Mouse (Mus musculus) lung, postnatal 0 days (tissue): ENCODE data around the gene Arhgef28. TPM values are rescaled to one million over a fixed set of nuclear protein-coding genes. Genes with fewer than 3 reads are reported as not detected.
A peak's percentile ranks its signal among the peaks of the same experiment; 100 is the strongest.

ENCODE experiments used
- ATAC-seq: fragments of 200-750 bp; cut with Nextera tagmentation; 2 replicates; pipeline ENCODE4 v1.8.0; 2017; ENCODE audit warnings: moderate library complexity
- DNase-seq: peaks from one replicate; pipeline ENCODE4 v3.0.0-alpha.2; 2016; ENCODE audit warnings: low spot score
- H3K27ac ChIP-seq: fragments of 300-500 bp; sonication (generic); 2 replicates; pipeline ENCODE4 v1.5.1; 2014; ENCODE audit warnings: antibody characterized with exemption, mild to moderate bottlenecking, low read length, mixed read lengths
- H3K27me3 ChIP-seq: fragments of 300-500 bp; sonication (generic); replicated peaks from 2 replicates; pipeline ENCODE4 v1.6.1; 2014; ENCODE audit warnings: low read length, mixed read lengths; ENCODE audit not compliant: insufficient read depth
- H3K36me3 ChIP-seq: fragments of 300-500 bp; sonication (generic); 2 replicates; pipeline ENCODE4 v1.6.1; 2014; ENCODE audit warnings: low read length, mixed read lengths; ENCODE audit not compliant: insufficient read depth
- H3K4me1 ChIP-seq: fragments of 300-500 bp; sonication (generic); 2 replicates; pipeline ENCODE4 v1.6.1; 2014; ENCODE audit warnings: antibody characterized with exemption, low read depth, low read length, mixed read lengths; ENCODE audit not compliant: insufficient read depth
- H3K4me2 ChIP-seq: fragments of 300-500 bp; sonication (generic); replicated peaks from 2 replicates; pipeline ENCODE4 v1.6.1; 2014; ENCODE audit warnings: low read depth, mild to moderate bottlenecking, low read length, moderate library complexity, mixed read lengths
- H3K4me3 ChIP-seq: fragments of 300-500 bp; sonication (generic); 2 replicates; pipeline ENCODE4 v1.5.1; 2014; ENCODE audit warnings: low read depth, low read length
- H3K9ac ChIP-seq: fragments of 300-500 bp; sonication (generic); replicated peaks from 2 replicates; pipeline ENCODE4 v1.6.1; 2014; ENCODE audit warnings: low read depth, mild to moderate bottlenecking
- H3K9me3 ChIP-seq: fragments of 300-500 bp; sonication (generic); 2 replicates; pipeline ENCODE4 v1.6.1; 2016; ENCODE audit warnings: low read length, mixed read lengths
- CTCF ChIP-seq: IDR thresholded peaks from 2 replicates; pipeline ENCODE4 v1.5.1; 2016; ENCODE audit warnings: antibody characterized with exemption, mild to moderate bottlenecking
- EP300 ChIP-seq: IDR thresholded peaks from 2 replicates; pipeline ENCODE4 v1.6.1; 2016; ENCODE audit warnings: antibody characterized with exemption, mild to moderate bottlenecking, control low read depth
- WGBS: fragments of 180-500 bp; shearing (Covaris S2); extraction: QIAGEN DNeasy Blood & Tissue Kit; methylation state at CpG from one replicate; pipeline ENCODE4 v1.1.7; 2014; 5-methylcytosine and 5-hydroxymethylcytosine counted together
- polyA plus RNA-seq: library from polyadenylated mRNA; unstranded; fragments of >200 nt; fragmentation: Nextera tagmentation; extraction: Ambion mirVana; gene quantifications from 2 replicates; pipeline ENCODE4 v1.2.1, GENCODE M21; 2015

Gene Arhgef28
- polyA plus RNA-seq, 1 experiment from 2014 or later = 53.0 TPM

GRCm38 (mm10) chr13:98239978-98240641 lies 33.9 kb upstream of the Arhgef28 start:
- 16% methylated on average over 12 of the region's 12 CpGs for WGBS
- Histone ChIP-seq H3K4me1 (no peaks in the 10 kb centered on the region), H3K9me3 (no peaks in the 10 kb centered on the region), H3K4me2 (no peak overlapping the region), H3K27me3 (no peaks in the 10 kb centered on the region), H3K36me3 (no peaks in the 10 kb centered on the region), H3K9ac (no peak overlapping the region), H3K27ac (no peak overlapping the region), H3K4me3 (no peak overlapping the region)
- ATAC-seq (no peak), DNase-seq (peak; percentile 73)
- peak; percentile 87 for TF ChIP-seq CTCF
- TF ChIP-seq EP300 = no peak

- Histone ChIP-seq H3K4me2 (no peak overlapping the region), H3K4me1 (no peaks in the 10 kb centered on the region), H3K9me3 (no peaks in the 10 kb centered on the region), H3K9ac (no peak overlapping the region), H3K27ac (no peak overlapping the region), H3K36me3 (no peaks in the 10 kb centered on the region), H3K4me3 (no peak overlapping the region), H3K27me3 (no peaks in the 10 kb centered on the region)
- TF ChIP-seq EP300 (no peak), CTCF (no peak)
- DNase-seq (no peak), ATAC-seq (no peak)
- WGBS = 48% methylated on average over 6 of the region's 6 CpGs
These were observed 29.2 kb upstream of the Arhgef28 start for GRCm38 (mm10) chr13:98235451-98235850.

GRCm38 (mm10) chr13:98230511-98230910 lies 24.3 kb upstream of the Arhgef28 start:
- no peaks in the 10 kb centered on the region for H3K27me3 ChIP-seq
- no peak for DNase-seq
- H3K27ac ChIP-seq = no peak overlapping the region
- no peak overlapping the region for H3K4me3 ChIP-seq
- WGBS = 94% methylated on average over 1 of the region's 1 CpGs
- H3K9ac ChIP-seq = no peak overlapping the region
- H3K36me3 ChIP-seq = no peaks in the 10 kb centered on the region
- no peaks in the 10 kb centered on the region; the same call in 1 of the 2 replicates for H3K4me1 ChIP-seq
- H3K9me3 ChIP-seq = no peaks in the 10 kb centered on the region
- ATAC-seq = no peak
- TF ChIP-seq EP300 = no peak
- TF ChIP-seq CTCF = no peak
- H3K4me2 ChIP-seq = no peak overlapping the region

- H3K9me3 ChIP-seq = no peaks in the 10 kb centered on the region
- 0 out of 2 replicates have a peak overlapping the region, but pooled peaks have one; percentile 0 for H3K27ac ChIP-seq
- TF ChIP-seq EP300 (peak; percentile 23; the same call in 1 of the 2 replicates), CTCF (no peak)
- H3K36me3 ChIP-seq = no peaks in the 10 kb centered on the region
- H3K4me2 ChIP-seq = no peak overlapping the region
- H3K9ac ChIP-seq = no peak overlapping the region
- H3K27me3 ChIP-seq = no peaks in the 10 kb centered on the region
- DNase-seq (peak; percentile 43), ATAC-seq (peak; percentile 67)
- no peaks in the 10 kb centered on the region; the same call in 1 of the 2 replicates for H3K4me1 ChIP-seq
- no peak overlapping the region for H3K4me3 ChIP-seq
- WGBS = 44% methylated on average over 2 of the region's 2 CpGs
These were observed 20.0 kb upstream of the Arhgef28 start for GRCm38 (mm10) chr13:98226225-98226624.

- H3K27me3 ChIP-seq = no peaks in the 10 kb centered on the region
- DNase-seq (peak; percentile 64), ATAC-seq (peak; percentile 58)
- H3K9ac ChIP-seq = no peak overlapping the region
- no peaks in the 10 kb centered on the region for H3K9me3 ChIP-seq
- H3K27ac ChIP-seq = no peak overlapping the region
- H3K36me3 ChIP-seq = no peaks in the 10 kb centered on the region
- H3K4me1 ChIP-seq = no peaks in the 10 kb centered on the region; the same call in 1 of the 2 replicates
- no peak overlapping the region for H3K4me2 ChIP-seq
- TF ChIP-seq CTCF (peak; percentile 93), EP300 (no peak)
- H3K4me3 ChIP-seq = no peak overlapping the region
- 27% methylated on average over 12 of the region's 12 CpGs for WGBS
These were observed 16.6 kb upstream of the Arhgef28 start for GRCm38 (mm10) chr13:98222848-98223247.

- TF ChIP-seq CTCF = no peak
- TF ChIP-seq EP300 = no peak
- Histone ChIP-seq H3K27me3 (no peaks in the 10 kb centered on the region), H3K27ac (no peak overlapping the region), H3K36me3 (no peaks in the 10 kb centered on the region), H3K4me2 (no peak overlapping the region), H3K4me1 (no peaks in the 10 kb centered on the region), H3K9me3 (no peaks in the 10 kb centered on the region), H3K4me3 (no peak overlapping the region), H3K9ac (no peak overlapping the region)
- WGBS = 74% methylated on average over 7 of the region's 7 CpGs
- DNase-seq (no peak), ATAC-seq (no peak)
These were observed 3.9 kb upstream of the Arhgef28 start for GRCm38 (mm10) chr13:98210137-98210536.
